8 mouse cellular contexts compared by ENCODE assay signal in the genomic region with DNA sequence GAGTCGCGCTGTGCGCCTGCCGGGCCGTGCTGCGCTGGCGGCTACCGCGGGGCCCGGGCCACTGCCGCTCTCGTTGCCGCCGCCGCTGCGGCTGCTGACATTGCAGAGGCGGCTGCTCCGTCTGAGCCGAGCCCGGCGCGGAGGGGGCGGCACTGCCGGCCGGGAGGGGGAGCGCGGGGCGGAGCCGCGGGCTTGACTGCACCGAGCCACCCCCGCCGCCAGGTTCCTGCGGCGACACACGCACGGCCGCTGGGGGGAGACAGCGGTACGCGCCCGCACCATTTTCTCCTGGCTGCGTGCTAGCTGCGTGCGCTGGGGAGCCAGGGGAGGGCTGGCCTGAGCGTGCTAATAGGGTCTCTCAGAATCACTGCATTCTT. TPM values are rescaled to one million over a fixed set of nuclear protein-coding genes. Genes with fewer than 3 reads are reported as not detected.
DNase-seq lines count a peak whose midpoint lies in the region; ATAC-seq and TF ChIP-seq lines count a peak whose summit lies in the region.

A gene (minus strand): TSS at position 131 of the 377 bp plus-strand sequence.

- no peaks in the 10 kb centered on the region for H3K27me3 ChIP-seq in hindbrain, postnatal 0 days (ENCODE audit: insufficient read depth, low read length)

- ATAC-seq in activated CD4-positive, CD25-positive, alpha-beta regulatory T cell, adult 4 months: peak; percentile 65
- peak; percentile 92 for ATAC-seq in common myeloid progenitor, adult 5-6 weeks (replicated peaks; ENCODE audit: low read depth, poor library complexity, severe bottlenecking)
- peak; percentile 93 for ATAC-seq in hindbrain, postnatal 0 days

- no peaks in the 10 kb centered on the region for H3K36me3 ChIP-seq in hindbrain, postnatal 0 days (ENCODE audit: insufficient read depth, low read length)

- H3K4me3 ChIP-seq in hindbrain, postnatal 0 days (ENCODE audit: low read length): peak within 1 kb of the TSS; percentile 77

- H3K27ac ChIP-seq in hindbrain, postnatal 0 days: peak within 1 kb of the TSS; percentile 94

- WGBS in hindbrain, postnatal 0 days: 4% methylated on average over 25 of the region's 46 CpGs

- peak; percentile 87 for TF ChIP-seq CTCF in hindbrain, postnatal 0 days (IDR thresholded peaks at IDR 0.05; ENCODE audit: low read depth)

- peak within 1 kb of the TSS; percentile 84 for H3K4me2 ChIP-seq in hindbrain, postnatal 0 days (ENCODE audit: low read depth, low read length)

- peak within 1 kb of the TSS; percentile 94 for H3K9ac ChIP-seq in hindbrain, postnatal 0 days (replicated peaks; ENCODE audit: low read length)

- peaks cover 14% of the 10 kb centered on the region; the same call in 1 of the 2 replicates for H3K4me1 ChIP-seq in hindbrain, postnatal 0 days (ENCODE audit: insufficient read depth, low read length)

- no peaks in the 10 kb centered on the region for H3K9me3 ChIP-seq in hindbrain, postnatal 0 days (ENCODE audit: low read length)

- DNase-seq in gastrocnemius, postnatal 10 days: peak; percentile 85
- DNase-seq in hindbrain, postnatal 0 days (ENCODE audit: low spot score): peak; percentile 97
- peak; percentile 94 to 95 for DNase-seq in layer of hippocampus, postnatal 36 days
- DNase-seq in lung, postnatal 10 days: peak; percentile 85
- peak; percentile 88 for DNase-seq in retina, embryonic 14.5 days (ENCODE audit: low spot score)
- DNase-seq in thymus, postnatal 14 days: peak; percentile 76

RNA-seq across cellular contexts. Expression of the gene that starts here (rescaled TPM):
- polyA plus RNA-seq in activated CD4-positive, CD25-positive, alpha-beta regulatory T cell, adult 4 months (2017; shearing (Covaris generic)): not detected
- not detected in 2 replicates for total RNA-seq in common myeloid progenitor, adult 5-6 weeks (2017)
- total RNA-seq in gastrocnemius, postnatal 10 days (2021): 1 to 10 TPM in 1 of 2 experiments, under 1 TPM in 1; 0.70 to 1.0 TPM
- total RNA-seq in hindbrain, postnatal 0 days (2014; rRNA removed): 157 and 198 TPM in 2 replicates
- 25.0 and 28.6 TPM in 2 replicates for polyA plus RNA-seq in hindbrain, postnatal 0 days (2015; fragmentation: Nextera tagmentation; extraction: Ambion mirVana)
- total RNA-seq in layer of hippocampus, postnatal 36 days (2021): 100 to 1,000 TPM; 192 to 209 TPM

Comparison
In these comparisons a context has a peak if more than half of its experiments do, and no peak if none do; other contexts are left out.
1. Peak in every context shown above with its lines: DNase-seq, ATAC-seq, H3K4me3 ChIP-seq and H3K27ac ChIP-seq.
2. RNA of the gene that starts here (total RNA-seq): 192 to 209 TPM in layer of hippocampus, postnatal 36 days and 157 to 198 TPM in hindbrain, postnatal 0 days; 0.70 to 1.0 TPM in gastrocnemius, postnatal 10 days and not detected in common myeloid progenitor, adult 5-6 weeks; every median in the first group is over 10 times any median in the second.
3. RNA of the gene that starts here (polyA plus RNA-seq): 25.0 to 28.6 TPM in hindbrain, postnatal 0 days; not detected in activated CD4-positive, CD25-positive, alpha-beta regulatory T cell, adult 4 months; every median in the first group is over 10 times any median in the second.
4. Peak in ATAC-seq in activated CD4-positive, CD25-positive, alpha-beta regulatory T cell, adult 4 months; RNA of the gene not detected or under 1 TPM.
5. Peak in ATAC-seq in common myeloid progenitor, adult 5-6 weeks; RNA of the gene not detected or under 1 TPM.